Mouse (Mus musculus) bone marrow macrophage, adult 2 months (primary cell): Measurements from ENCODE around the gene Phyhd1.

Experiments used
- CTCF ChIP-seq: IDR thresholded peaks from 2 replicates; pipeline ENCODE4 v1.5.1; 2012; ENCODE audit warnings: low read depth, mild to moderate bottlenecking, low read length, moderate library complexity
- POLR2A ChIP-seq: IDR thresholded peaks from 2 replicates; pipeline ENCODE4 v1.6.1; 2012; ENCODE audit warnings: mild to moderate bottlenecking, low read depth, low read length, borderline replicate concordance

DNA sequence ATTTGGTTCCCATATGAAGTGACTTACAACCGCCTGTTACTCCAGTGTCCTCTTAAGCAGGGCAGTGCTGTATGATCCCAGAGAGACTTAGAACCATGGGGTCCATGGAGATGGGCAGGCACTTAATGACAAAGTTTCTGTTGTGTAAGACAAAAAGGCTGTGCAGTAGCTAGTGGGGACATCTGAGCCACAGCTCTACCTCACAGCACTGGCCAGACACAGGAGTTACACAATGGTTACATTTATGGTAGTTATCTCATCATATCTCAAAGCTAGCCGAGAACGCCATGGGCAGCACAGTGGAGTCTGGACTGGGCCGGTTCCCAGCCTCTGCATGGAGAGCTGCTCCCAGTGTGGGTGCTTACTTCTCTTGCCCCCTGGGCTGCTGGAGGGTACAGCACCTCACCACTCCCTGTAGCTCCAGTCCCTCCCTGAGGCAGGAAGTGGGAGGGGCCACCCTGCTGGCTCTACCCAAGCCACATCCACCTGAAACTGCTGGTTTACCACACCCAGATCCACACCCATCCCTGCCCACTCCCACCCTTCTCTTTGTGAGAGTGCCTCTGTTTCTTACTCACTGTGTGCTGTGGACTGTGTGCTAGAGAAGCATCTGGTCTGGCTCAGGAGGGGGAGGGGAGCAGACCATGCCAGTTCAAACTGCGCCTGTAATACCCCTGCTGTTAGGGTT lies 14.4 kb upstream of the Phyhd1 start:
- TF ChIP-seq POLR2A (no peak), CTCF (no peak)
